In genomic region chr6:134916641-134917040, GRCm38 (mm10) we compare ENCODE assay signal across 8 mouse cellular contexts. TPM values are rescaled to one million over a fixed set of nuclear protein-coding genes. Genes with fewer than 3 reads are reported as not detected.
DNase-seq lines count a peak whose midpoint lies in the region; ATAC-seq and TF ChIP-seq lines count a peak whose summit lies in the region.

No protein-coding gene starts in this region.

- ATAC-seq in limb, embryonic 14.5 days (ENCODE audit: low FRiP score, low read depth): no peak
- ATAC-seq in erythroid progenitor cell, adult 5-6 weeks (replicated peaks; ENCODE audit: low FRiP score, poor library complexity, severe bottlenecking): no peak

- no peak for TF ChIP-seq POLR2A in bone marrow macrophage, adult 2 months (IDR thresholded peaks at IDR 0.05; ENCODE audit: borderline replicate concordance, low read depth, low read length)
- TF ChIP-seq POLR2A in limb, embryonic 14.5 days (IDR thresholded peaks at IDR 0.05; ENCODE audit: borderline replicate concordance, extremely low read depth, insufficient read depth, insufficient read length): no peak

- H3K9ac ChIP-seq in limb, embryonic 14.5 days (ENCODE audit: low read depth, low read length, severe bottlenecking): peak overlapping the region; percentile 60

- H3K4me3 ChIP-seq in bone marrow macrophage, adult 2 months (ENCODE audit: insufficient read depth, low read length): peak overlapping the region; percentile 44
- peak overlapping the region; percentile 54 for H3K4me3 ChIP-seq in hindbrain, embryonic 10.5 days
- H3K4me3 ChIP-seq in limb, embryonic 14.5 days (replicated peaks; ENCODE audit: low read length): peak overlapping the region; percentile 45

- H3K36me3 ChIP-seq in hindbrain, embryonic 10.5 days: no peaks in the 10 kb centered on the region
- no peaks in the 10 kb centered on the region for H3K36me3 ChIP-seq in limb, embryonic 14.5 days (ENCODE audit: control insufficient read depth, insufficient read depth, low read length)

- under 1% methylated on average over 11 of the region's 11 CpGs for WGBS in hindbrain, embryonic 10.5 days
- WGBS in limb, embryonic 14.5 days: under 1% methylated on average over 11 of the region's 11 CpGs

- DNase-seq in embryo, embryonic 10.5 days (ENCODE audit: low spot score): peak; percentile 55
- no peak for DNase-seq in embryo, embryonic 10 days (ENCODE audit: low spot score)
- peak; percentile 25 for DNase-seq in hindbrain, embryonic 10.5 days (ENCODE audit: low spot score)
- DNase-seq in limb, embryonic 14.5 days (ENCODE audit: low spot score): no peak
- peak; percentile 39 for DNase-seq in neural tube, embryonic 10.5 days (ENCODE audit: extremely low spot score, low spot score)
- DNase-seq in cerebellum, adult 9-11 months: no peak

- H3K4me2 ChIP-seq in limb, embryonic 14.5 days (replicated peaks; ENCODE audit: low read depth, low read length, severe bottlenecking): peak overlapping the region; percentile 91

- H3K4me1 ChIP-seq in bone marrow macrophage, adult 2 months (ENCODE audit: control insufficient read depth, insufficient read depth, low read length): 0 out of 2 replicates have a peak, but pooled peaks cover 2% of the 10 kb centered on the region
- H3K4me1 ChIP-seq in hindbrain, embryonic 10.5 days (replicated peaks): peaks cover 42% of the 10 kb centered on the region
- peaks cover 12% of the 10 kb centered on the region; the same call in 1 of the 2 replicates for H3K4me1 ChIP-seq in limb, embryonic 14.5 days (ENCODE audit: control insufficient read depth, insufficient read depth, low read length)

- no peaks in the 10 kb centered on the region for H3K9me3 ChIP-seq in hindbrain, embryonic 10.5 days
- no peaks in the 10 kb centered on the region for H3K9me3 ChIP-seq in limb, embryonic 14.5 days (ENCODE audit: control insufficient read depth, low read length)

- TF ChIP-seq CTCF in bone marrow macrophage, adult 2 months (IDR thresholded peaks at IDR 0.05; ENCODE audit: low read depth, low read length): no peak

- peaks cover 21% of the 10 kb centered on the region; the same call in 1 of the 2 replicates for H3K27me3 ChIP-seq in hindbrain, embryonic 10.5 days (ENCODE audit: insufficient read depth, poor library complexity, severe bottlenecking)
- H3K27me3 ChIP-seq in limb, embryonic 14.5 days (ENCODE audit: control insufficient read depth, insufficient read depth, low read length): no peaks in the 10 kb centered on the region

- no peak overlapping the region for H3K27ac ChIP-seq in bone marrow macrophage, adult 2 months (ENCODE audit: insufficient read depth, low read depth, low read length)
- H3K27ac ChIP-seq in hindbrain, embryonic 10.5 days: peak overlapping the region; percentile 70
- peak overlapping the region; percentile 65; the same call in 1 of the 2 replicates for H3K27ac ChIP-seq in limb, embryonic 14.5 days (replicated peaks; ENCODE audit: low read depth, low read length)

RNA-seq across cellular contexts. Expression of gene Cdkn1b, which starts 3.6 kb away (rescaled TPM):
- 84.8 and 88.6 TPM in 2 replicates for polyA plus RNA-seq in bone marrow macrophage, adult 2 months (2012; ENCODE audit: insufficient read depth, insufficient read length, missing spikeins)
- 17.2 and 17.7 TPM in 2 replicates for polyA plus RNA-seq in hindbrain, embryonic 10.5 days (2016; fragmentation: Nextera tagmentation; extraction: Ambion mirVana)
- 29.8 and 30.3 TPM in 2 replicates for polyA plus RNA-seq in limb, embryonic 14.5 days (2012; rRNA removed)
- 18.3 and 18.8 TPM in 2 replicates for polyA plus RNA-seq in limb, embryonic 14.5 days (2014; fragmentation: Nextera tagmentation; extraction: Ambion mirVana)
- total RNA-seq in erythroid progenitor cell, adult 5-6 weeks (2015; ENCODE audit: low replicate concordance): 62.7 and 90.5 TPM in 2 replicates
- 107 and 117 TPM in 2 replicates for total RNA-seq in erythroid progenitor cell, adult 5-6 weeks (2017; ENCODE audit: low replicate concordance)

RNA-seq across cellular contexts. Expression of gene Gpr19, which starts 18.3 kb away (rescaled TPM):
- polyA plus RNA-seq in bone marrow macrophage, adult 2 months (2012; ENCODE audit: insufficient read depth, insufficient read length, missing spikeins): 6.6 and 7.3 TPM in 2 replicates
- polyA plus RNA-seq in hindbrain, embryonic 10.5 days (2016; fragmentation: Nextera tagmentation; extraction: Ambion mirVana): 24.7 and 29.9 TPM in 2 replicates
- 8.9 and 11.5 TPM in 2 replicates for polyA plus RNA-seq in limb, embryonic 14.5 days (2012; rRNA removed)
- polyA plus RNA-seq in limb, embryonic 14.5 days (2014; fragmentation: Nextera tagmentation; extraction: Ambion mirVana): 7.5 and 7.9 TPM in 2 replicates
- 17.3 and 19.7 TPM in 2 replicates for total RNA-seq in erythroid progenitor cell, adult 5-6 weeks (2015; ENCODE audit: low replicate concordance)
- 7.2 and 11.9 TPM in 2 replicates for total RNA-seq in erythroid progenitor cell, adult 5-6 weeks (2017; ENCODE audit: low replicate concordance)

Comparison
In these comparisons a context has a peak if more than half of its experiments do, and no peak if none do; other contexts are left out.
1. DNase-seq: peak in embryo, embryonic 10.5 days (single experiment), hindbrain, embryonic 10.5 days (single experiment) and neural tube, embryonic 10.5 days (single experiment); none in embryo, embryonic 10 days (single experiment), limb, embryonic 14.5 days (single experiment) and cerebellum, adult 9-11 months (single experiment).
2. Peak in every context shown above with its lines, with median percentiles within 50 percentile points of each other: H3K4me3 ChIP-seq.